Mouse (Mus musculus) thymus, adult 2 months (tissue): ENCODE data around the gene Arhgap10. TPM values are rescaled to one million over a fixed set of nuclear protein-coding genes. Genes with fewer than 3 reads are reported as not detected.

Source experiments
- DNase-seq: peaks from one replicate; pipeline ENCODE4 v3.0.0; 2021
- H3K27ac ChIP-seq: fragments of 200-500 bp; 2 replicates; pipeline ENCODE4 v1.5.1; 2012; ENCODE audit warnings: low read length, control low read depth; ENCODE audit not compliant: control insufficient read depth, insufficient read depth
- H3K27me3 ChIP-seq: fragments of 200-500 bp; 2 replicates; pipeline ENCODE4 v1.6.1; 2012; ENCODE audit warnings: mild to moderate bottlenecking, low read length, moderate library complexity, mixed read lengths; ENCODE audit not compliant: control insufficient read depth, insufficient read depth
- H3K36me3 ChIP-seq: fragments of 200-500 bp; 2 replicates; pipeline ENCODE4 v1.6.1; 2012; ENCODE audit warnings: mild to moderate bottlenecking, low read length, moderate library complexity; ENCODE audit not compliant: control insufficient read depth, insufficient read depth
- H3K4me1 ChIP-seq: fragments of 200-500 bp; replicated peaks from 2 replicates; pipeline ENCODE4 v1.6.1; 2012; ENCODE audit warnings: low read length; ENCODE audit not compliant: control insufficient read depth, insufficient read depth
- H3K4me3 ChIP-seq: fragments of 200-500 bp; 2 replicates; pipeline ENCODE4 v1.5.1; 2012; ENCODE audit warnings: mild to moderate bottlenecking, low read length, control low read depth, moderate library complexity; ENCODE audit not compliant: control insufficient read depth, insufficient read depth
- CTCF ChIP-seq: fragments of 200-500 bp; IDR thresholded peaks from 2 replicates; pipeline ENCODE4 v1.5.1; 2012; ENCODE audit warnings: mild to moderate bottlenecking, control low read depth, low read length, moderate library complexity, borderline replicate concordance; ENCODE audit not compliant: control insufficient read depth, poor library complexity, insufficient read depth; ENCODE audit errors: extremely low read depth
- POLR2A ChIP-seq: fragments of 200-500 bp; IDR thresholded peaks from 2 replicates; pipeline ENCODE4 v1.6.1; 2012; ENCODE audit warnings: mild to moderate bottlenecking, low read length, control low read depth, moderate library complexity; ENCODE audit not compliant: control insufficient read depth, poor library complexity, insufficient read depth; ENCODE audit errors: extremely low read depth
- WGBS: fragments of 180-500 bp; shearing (Covaris S2); methylation state at CpG from one replicate; pipeline ENCODE4 v1.1.7; 2018; 5-methylcytosine and 5-hydroxymethylcytosine counted together
- polyA plus RNA-seq: library from polyadenylated mRNA; depleted of rRNA; stranded (reverse); fragments of >200 nt; gene quantifications from 2 replicates; pipeline ENCODE4 v1.2.3, GENCODE M21; 2012

Gene Arhgap10
- polyA plus RNA-seq, 1 experiment: 12.9 TPM

GRCm38 (mm10) chr8:77461392-77461791 is 56.4 kb downstream of the Arhgap10 start:
- no peak for TF ChIP-seq CTCF
- no peak for TF ChIP-seq POLR2A
- WGBS: 39% methylated on average over 6 of the region's 6 CpGs
- H3K4me3 ChIP-seq: no peak overlapping the region
- H3K27me3 ChIP-seq: no peaks in the 10 kb centered on the region
- DNase-seq: no peak
- H3K36me3 ChIP-seq: no peaks in the 10 kb centered on the region
- no peak overlapping the region for H3K27ac ChIP-seq
- H3K4me1 ChIP-seq: 0 out of 2 replicates have a peak, but pooled peaks cover 2% of the 10 kb centered on the region

GRCm38 (mm10) chr8:77460363-77460762 is 57.4 kb downstream of the Arhgap10 start:
- H3K27me3 ChIP-seq: no peaks in the 10 kb centered on the region
- TF ChIP-seq CTCF (no peak), POLR2A (no peak)
- 62% methylated on average over 2 of the region's 2 CpGs for WGBS
- no peak overlapping the region for H3K4me3 ChIP-seq
- no peak for DNase-seq
- no peaks in the 10 kb centered on the region for H3K36me3 ChIP-seq
- H3K4me1 ChIP-seq: 0 out of 2 replicates have a peak, but pooled peaks cover 2% of the 10 kb centered on the region
- no peak overlapping the region for H3K27ac ChIP-seq

GRCm38 (mm10) chr8:77459696-77460095 is 58.1 kb downstream of the Arhgap10 start:
- no peak for DNase-seq
- H3K36me3 ChIP-seq: no peaks in the 10 kb centered on the region
- TF ChIP-seq CTCF (no peak), POLR2A (no peak)
- H3K4me1 ChIP-seq: 0 out of 2 replicates have a peak, but pooled peaks cover 2% of the 10 kb centered on the region
- no peaks in the 10 kb centered on the region for H3K27me3 ChIP-seq
- H3K27ac ChIP-seq: no peak overlapping the region
- WGBS: 93% methylated on average over 7 of the region's 7 CpGs
- H3K4me3 ChIP-seq: no peak overlapping the region

GRCm38 (mm10) chr8:77458575-77458974 is 59.2 kb downstream of the Arhgap10 start:
- TF ChIP-seq CTCF (no peak), POLR2A (no peak)
- no peak overlapping the region for H3K27ac ChIP-seq
- no peaks in the 10 kb centered on the region for H3K36me3 ChIP-seq
- no peak for DNase-seq
- 93% methylated on average over 4 of the region's 4 CpGs for WGBS
- no peaks in the 10 kb centered on the region for H3K27me3 ChIP-seq
- H3K4me3 ChIP-seq: no peak overlapping the region
- H3K4me1 ChIP-seq: peaks cover 8% of the 10 kb centered on the region; the same call in 1 of the 2 replicates

- TF ChIP-seq CTCF: no peak
- TF ChIP-seq POLR2A: no peak
- no peaks in the 10 kb centered on the region for H3K36me3 ChIP-seq
- WGBS: 96% methylated on average over 6 of the region's 6 CpGs
- peaks cover 13% of the 10 kb centered on the region for H3K4me1 ChIP-seq
- no peak overlapping the region for H3K27ac ChIP-seq
- DNase-seq: no peak
- no peak overlapping the region for H3K4me3 ChIP-seq
- H3K27me3 ChIP-seq: no peaks in the 10 kb centered on the region
These were observed 61.5 kb downstream of the Arhgap10 start for GRCm38 (mm10) chr8:77456263-77456662.

GRCm38 (mm10) chr8:77453836-77454235 is 63.9 kb downstream of the Arhgap10 start:
- no peaks in the 10 kb centered on the region for H3K27me3 ChIP-seq
- no peak overlapping the region for H3K4me3 ChIP-seq
- TF ChIP-seq POLR2A: no peak
- TF ChIP-seq CTCF: no peak
- 93% methylated on average over 9 of the region's 9 CpGs for WGBS
- no peaks in the 10 kb centered on the region for H3K36me3 ChIP-seq
- no peak overlapping the region for H3K27ac ChIP-seq
- no peak for DNase-seq
- H3K4me1 ChIP-seq: peaks cover 20% of the 10 kb centered on the region
